Mouse (Mus musculus) naive thymus-derived CD4-positive, alpha-beta T cell, adult 2 months (primary cell): ENCODE results near the gene Btbd35f12.
"Not testable (repeated sequence)": the region's sequence is repeated elsewhere in the genome, so short reads cannot be mapped to it uniquely, and the experiment has no call there.

Experiments
- DNase-seq: peaks from one replicate; pipeline ENCODE4 v3.0.0-alpha.2; 2011; ENCODE audit warnings: low read depth

Btbd35f12 gene

DNA sequence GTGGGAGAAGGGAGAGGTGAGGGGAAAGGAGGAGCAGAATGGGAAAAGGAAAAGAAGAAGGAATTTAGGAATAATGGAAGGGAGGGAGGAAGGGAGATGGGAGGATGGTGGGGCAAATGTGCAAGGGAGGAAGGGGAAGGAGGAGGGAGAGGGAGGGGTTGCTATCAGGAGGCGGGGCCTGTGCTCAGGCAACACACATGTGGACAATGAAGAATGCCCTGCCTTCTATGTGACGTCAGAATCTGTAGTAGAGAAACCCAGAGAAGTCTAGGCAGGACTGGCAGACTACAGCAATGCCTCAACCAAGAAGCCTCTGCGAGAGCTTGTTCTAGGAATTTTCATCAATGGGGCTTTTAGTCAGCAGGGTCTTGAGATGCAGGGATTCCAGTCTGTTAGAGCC lies at the start of gene Btbd35f12:
TSS of gene Btbd35f12 (plus strand) at position 301 of the 400 bp plus-strand sequence.
- DNase-seq = not testable (repeated sequence)

DNA sequence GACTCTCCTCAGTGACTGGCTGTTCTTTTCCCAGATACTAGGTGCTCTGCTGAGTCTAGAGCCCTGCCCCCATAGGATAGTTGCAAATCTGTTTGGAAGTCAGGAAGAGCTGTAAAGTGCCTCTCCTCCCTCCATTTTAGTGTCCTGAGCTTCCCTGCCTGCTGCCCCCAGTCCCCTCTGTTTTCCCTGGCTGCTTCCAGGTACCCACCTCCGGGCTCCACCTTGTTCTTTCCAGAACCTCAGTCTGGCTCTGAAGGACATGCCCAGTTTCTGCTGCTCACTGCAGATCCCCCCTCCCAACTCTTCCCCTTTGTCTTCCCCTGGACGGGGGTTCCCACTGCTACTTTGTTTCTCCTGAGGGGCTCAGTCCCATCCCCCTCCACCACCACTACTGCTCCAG lies 40.1 kb downstream of the Btbd35f12 start:
- DNase-seq = not testable (repeated sequence)
